Mouse (Mus musculus) ovary, postnatal 36 days (tissue): ENCODE results near the gene Eaf2.

Experiments
- DNase-seq: peaks from one replicate; pipeline ENCODE4 v3.0.0; 2022; ENCODE audit warnings: low spot score, mixed read lengths

The Eaf2 gene

DNA sequence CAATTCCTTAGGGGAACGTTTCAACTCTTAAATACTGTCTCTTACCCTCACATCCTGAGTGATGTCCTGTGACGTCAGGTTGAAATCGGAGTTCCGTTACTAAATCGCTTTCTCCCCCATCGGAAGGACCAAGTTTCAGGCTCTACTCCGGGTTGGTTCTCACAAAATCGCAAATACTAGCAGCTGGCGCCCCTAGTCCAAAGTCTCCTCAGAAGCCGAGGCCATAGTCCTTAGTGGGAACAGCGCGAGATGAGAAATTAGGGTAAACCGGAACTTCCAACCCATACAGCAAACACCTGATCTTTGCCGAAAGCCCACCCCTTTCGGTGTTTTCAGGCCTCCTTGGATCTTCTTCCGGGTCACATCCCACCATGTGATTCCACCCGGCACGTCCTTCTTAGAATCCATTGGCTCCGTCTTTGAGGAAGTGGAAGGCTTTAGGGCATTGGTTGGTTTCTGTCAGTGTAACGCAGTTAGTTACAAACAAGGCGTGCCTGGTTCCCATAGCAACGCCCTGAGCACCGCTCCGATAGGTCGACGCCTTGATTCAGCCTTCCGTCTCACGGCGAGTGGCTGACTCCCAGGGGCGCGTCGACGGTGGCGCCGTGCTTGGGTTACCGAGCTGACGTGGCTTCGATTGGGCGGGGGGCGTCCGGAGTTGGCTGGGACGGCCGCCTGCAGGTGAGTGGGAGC is at the start of gene Eaf2, which contains the start of gene Golgb1:
TSS of gene Eaf2 (minus strand) at position 421 of the 693 bp plus-strand sequence.
TSS of gene Golgb1 (plus strand) at position 558 of the 693 bp plus-strand sequence.
- peak; percentile 89 for DNase-seq

GRCm38 (mm10) chr16:36924312-36924711 is 49.5 kb upstream of the Eaf2 start:
- no peak for DNase-seq

DNA sequence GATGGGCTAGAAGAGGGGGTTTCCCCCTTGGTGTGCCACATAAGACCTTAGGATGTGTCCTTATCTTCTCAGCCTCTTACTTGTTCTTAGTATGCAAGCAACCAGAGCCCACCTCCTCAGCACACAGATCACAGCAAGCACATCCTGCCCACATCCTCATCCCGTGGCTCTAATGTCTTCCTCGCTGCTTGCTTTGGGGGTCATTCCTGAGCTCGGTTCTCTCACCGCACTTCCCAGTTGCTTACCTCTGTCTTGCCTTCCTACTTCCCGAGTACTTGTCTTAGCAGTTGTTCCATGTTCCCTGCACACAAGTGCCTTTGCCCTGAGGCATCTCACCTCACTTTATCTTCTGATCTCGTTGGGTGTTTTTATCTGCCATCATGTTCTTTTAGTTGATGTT is 47.2 kb upstream of the Eaf2 start:
- no peak for DNase-seq

- no peak for DNase-seq
Measured at GRCm38 (mm10) chr16:36921067-36921613, 46.3 kb upstream of the Eaf2 start.

GRCm38 (mm10) chr16:36920410-36920809 is 45.6 kb upstream of the Eaf2 start:
- DNase-seq, result no peak

- DNase-seq, result no peak
Measured at GRCm38 (mm10) chr16:36918505-36918904, 43.7 kb upstream of the Eaf2 start.

DNA sequence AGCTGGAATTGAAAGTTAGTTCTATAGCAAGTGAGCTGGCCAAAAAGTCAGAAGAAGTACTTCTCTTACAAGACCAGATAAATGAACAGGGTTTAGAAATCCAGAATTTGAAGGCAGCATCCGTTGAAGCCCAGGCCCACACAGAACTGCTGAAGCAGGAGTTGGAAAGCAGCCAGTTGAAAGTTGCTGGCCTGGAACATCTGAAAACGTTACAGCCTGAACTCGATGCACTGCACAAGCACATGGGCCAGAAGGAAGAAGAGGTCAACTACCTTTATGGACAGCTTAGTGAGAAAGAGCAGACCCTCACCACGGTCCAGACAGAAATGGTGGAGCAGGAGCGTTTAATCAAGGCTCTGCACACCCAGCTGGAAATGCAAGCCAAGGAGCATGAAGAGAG is 39.4 kb upstream of the Eaf2 start:
- no peak for DNase-seq

DNA sequence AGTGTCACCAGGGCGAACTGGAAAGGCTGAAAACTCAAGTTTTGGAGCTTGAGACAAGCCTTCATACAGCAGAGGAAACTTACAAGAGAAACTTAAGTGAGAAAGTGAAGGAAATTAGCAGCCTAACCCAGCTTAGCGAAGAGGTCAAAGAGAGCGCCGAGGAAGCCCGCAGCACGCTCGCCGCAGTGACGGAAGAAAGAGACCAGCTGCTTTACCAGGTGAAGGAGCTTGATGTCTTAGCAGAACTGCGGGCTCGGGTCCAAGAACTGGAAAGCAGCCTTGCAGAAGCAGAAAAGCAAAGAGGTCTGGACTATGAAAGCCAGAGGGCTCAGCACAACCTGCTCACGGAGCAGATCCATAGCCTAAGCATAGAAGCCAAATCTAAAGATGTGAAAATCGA is 37.5 kb upstream of the Eaf2 start:
- DNase-seq, result no peak

DNA sequence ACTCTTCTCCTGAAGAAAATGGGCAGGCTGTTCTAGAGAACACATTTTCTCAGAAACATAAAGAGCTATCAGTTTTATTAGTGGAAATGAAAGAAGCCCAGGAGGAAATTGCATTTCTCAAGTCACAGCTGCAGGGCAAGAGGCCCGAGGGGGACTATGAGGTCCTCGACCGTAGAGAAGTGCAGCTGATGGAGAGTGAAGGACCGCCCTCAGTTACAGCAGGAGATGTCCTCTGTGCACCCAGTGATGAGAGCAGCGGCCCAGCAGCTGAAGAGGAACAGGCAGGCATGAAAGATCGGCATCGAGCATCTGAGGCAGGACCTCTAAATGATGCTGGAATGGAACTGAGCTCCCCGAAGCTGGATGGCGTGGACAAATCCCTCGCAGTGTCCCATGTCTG is 37.1 kb upstream of the Eaf2 start:
- DNase-seq, result no peak

- DNase-seq, result no peak
Measured at GRCm38 (mm10) chr16:36903156-36903555, 28.4 kb upstream of the Eaf2 start.

DNA sequence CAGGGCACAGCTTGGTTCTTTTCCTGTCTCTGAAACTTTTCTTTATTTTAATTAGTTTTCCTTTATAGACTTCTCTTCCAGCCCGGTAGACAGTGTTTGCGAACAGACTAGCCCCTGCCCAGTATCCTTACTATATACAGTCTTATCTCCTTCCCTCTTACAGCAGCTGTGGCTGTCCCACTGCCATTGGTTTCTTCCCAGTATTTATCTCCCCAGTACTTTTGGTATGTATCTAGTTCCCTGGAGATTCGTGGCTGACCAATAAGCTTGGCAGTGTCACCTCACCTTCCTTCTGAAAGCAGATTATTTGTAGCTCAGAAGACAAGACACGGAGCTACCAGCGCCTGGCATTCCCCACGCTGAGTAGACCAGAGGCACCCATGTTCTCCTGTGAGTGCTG is 21.9 kb upstream of the Eaf2 start:
- DNase-seq, result no peak

- DNase-seq, result no peak
Measured at GRCm38 (mm10) chr16:36893317-36893716, 18.5 kb upstream of the Eaf2 start.

GRCm38 (mm10) chr16:36891415-36891814 is 16.6 kb upstream of the Eaf2 start:
- no peak for DNase-seq

DNA sequence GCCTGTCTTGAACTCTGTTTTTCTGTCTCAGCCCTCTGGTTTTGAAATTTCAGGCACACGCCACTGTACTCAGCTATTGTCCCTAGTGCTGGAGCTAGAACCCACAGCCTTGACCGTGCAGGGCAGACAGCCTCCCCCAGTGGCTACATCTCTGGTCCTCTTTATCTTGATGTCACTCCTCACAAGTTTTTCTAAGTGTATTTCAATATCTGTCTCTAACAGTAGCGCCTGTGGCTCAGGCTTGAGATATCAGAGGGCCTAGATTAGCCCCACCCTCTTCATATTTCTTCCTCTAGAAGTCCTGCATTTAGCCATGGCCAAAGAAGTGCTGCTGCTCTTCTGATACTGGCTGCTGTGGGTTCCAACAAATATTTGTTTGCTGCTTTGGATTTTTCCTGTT is 15.8 kb upstream of the Eaf2 start:
- no peak for DNase-seq

DNA sequence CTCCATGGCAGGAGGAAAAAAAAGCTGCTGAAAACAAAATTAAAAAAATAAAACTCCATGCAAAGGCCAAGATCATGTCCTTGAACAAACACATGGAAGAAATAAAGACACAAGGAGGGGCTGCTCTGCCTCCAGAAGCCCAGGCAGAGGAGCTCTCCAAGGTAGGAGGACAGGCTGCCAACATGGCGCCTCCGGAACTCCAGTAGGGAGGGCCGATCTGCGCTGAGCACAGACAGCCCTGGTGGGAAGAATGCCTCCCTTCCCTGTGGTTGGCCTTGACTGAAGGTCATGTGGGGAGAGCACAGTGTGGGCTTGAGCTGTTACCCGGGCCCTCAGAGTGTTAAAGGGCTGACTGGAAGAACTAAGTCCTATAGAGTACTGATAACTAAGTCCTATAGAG is 12.7 kb upstream of the Eaf2 start:
- DNase-seq, result peak; percentile 46

GRCm38 (mm10) chr16:36885912-36886311 is 11.1 kb upstream of the Eaf2 start:
- DNase-seq, result no peak

- no peak for DNase-seq
Measured at GRCm38 (mm10) chr16:36884881-36885280, 10.1 kb upstream of the Eaf2 start.

DNA sequence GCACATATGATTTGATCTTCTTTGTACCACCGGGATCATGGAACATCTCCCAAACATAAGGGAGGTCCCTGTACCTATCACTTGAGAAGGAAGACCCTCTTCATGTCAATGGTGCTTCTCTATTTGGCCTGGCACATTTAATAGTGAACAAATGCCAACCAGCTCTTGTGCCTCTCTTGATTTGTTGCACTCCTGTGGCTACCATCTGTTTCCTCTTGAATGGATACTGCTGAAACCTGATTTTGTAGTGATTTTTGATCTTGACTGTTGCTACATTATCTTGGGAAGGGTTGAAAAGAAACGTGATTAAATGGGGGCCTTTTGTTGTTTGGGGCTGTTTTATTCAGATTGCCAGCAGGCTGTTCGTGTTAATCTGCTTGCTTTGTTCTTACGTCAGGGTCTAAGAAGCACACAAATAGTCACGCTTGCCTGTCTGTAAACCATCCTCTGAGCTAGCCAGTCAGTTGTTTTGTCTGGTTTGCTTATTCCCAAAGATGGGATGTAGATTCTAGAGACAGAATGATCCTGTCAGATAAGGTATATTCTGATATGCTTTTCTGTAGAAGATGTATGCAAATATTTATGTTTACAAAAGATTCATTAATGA is 8.0 kb upstream of the Eaf2 start:
- no peak for DNase-seq

DNA sequence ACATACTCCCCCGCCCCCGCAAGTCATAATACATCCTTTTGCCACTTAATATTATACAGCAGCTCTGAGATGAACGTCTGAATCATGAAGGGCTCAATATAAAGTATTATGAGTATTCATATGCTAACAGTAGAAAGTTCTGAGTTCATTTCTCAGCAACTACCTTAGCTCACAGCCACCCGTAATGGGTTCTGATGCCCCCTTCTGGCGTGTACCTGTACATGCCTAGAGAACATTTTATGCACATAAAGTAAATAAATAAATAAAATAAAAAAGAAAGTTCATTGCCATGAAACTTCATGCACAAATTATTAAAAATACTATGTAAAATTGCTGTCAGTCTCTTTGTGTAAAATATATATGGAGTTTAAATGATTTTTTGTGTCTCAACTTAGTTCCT is 2.5 kb upstream of the Eaf2 start:
- no peak for DNase-seq

GRCm38 (mm10) chr16:36875276-36875851 is 561 bp upstream of the Eaf2 start:
- DNase-seq, result no peak

GRCm38 (mm10) chr16:36869442-36869841 is 5.4 kb downstream of the Eaf2 start:
- no peak for DNase-seq

- DNase-seq, result no peak
Measured at GRCm38 (mm10) chr16:36863585-36863984, 11.2 kb downstream of the Eaf2 start.

DNA sequence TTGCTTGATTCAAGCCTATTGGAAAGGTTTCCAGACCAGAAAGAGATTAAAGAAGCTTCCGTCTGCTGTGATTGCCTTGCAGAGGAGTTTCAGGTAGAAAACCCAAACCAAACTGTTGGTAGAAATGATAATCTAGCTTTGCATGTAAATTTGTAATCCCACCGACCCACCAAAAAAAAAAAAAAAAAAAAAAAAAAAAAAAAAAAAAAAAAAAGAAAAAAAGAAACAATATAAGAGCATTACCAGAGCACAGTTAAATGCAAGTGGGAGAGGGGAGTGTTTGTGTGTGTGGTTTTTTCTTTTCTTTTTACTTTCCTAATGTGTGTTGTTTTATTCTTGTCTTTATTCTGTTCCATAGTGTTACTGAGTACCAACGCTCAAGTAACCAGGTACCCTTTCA is 23.6 kb downstream of the Eaf2 start:
- no peak for DNase-seq
